Mouse (Mus musculus): ENCODE measurements around the gene Lrrc8c. TPM values are rescaled to one million over a fixed set of nuclear protein-coding genes. Genes with fewer than 3 reads are reported as not detected.

The Lrrc8c gene
- polyA plus RNA-seq (2012; rRNA removed; ENCODE audit: low replicate concordance): 2.9 and 9.2 TPM in 2 replicates

DNA sequence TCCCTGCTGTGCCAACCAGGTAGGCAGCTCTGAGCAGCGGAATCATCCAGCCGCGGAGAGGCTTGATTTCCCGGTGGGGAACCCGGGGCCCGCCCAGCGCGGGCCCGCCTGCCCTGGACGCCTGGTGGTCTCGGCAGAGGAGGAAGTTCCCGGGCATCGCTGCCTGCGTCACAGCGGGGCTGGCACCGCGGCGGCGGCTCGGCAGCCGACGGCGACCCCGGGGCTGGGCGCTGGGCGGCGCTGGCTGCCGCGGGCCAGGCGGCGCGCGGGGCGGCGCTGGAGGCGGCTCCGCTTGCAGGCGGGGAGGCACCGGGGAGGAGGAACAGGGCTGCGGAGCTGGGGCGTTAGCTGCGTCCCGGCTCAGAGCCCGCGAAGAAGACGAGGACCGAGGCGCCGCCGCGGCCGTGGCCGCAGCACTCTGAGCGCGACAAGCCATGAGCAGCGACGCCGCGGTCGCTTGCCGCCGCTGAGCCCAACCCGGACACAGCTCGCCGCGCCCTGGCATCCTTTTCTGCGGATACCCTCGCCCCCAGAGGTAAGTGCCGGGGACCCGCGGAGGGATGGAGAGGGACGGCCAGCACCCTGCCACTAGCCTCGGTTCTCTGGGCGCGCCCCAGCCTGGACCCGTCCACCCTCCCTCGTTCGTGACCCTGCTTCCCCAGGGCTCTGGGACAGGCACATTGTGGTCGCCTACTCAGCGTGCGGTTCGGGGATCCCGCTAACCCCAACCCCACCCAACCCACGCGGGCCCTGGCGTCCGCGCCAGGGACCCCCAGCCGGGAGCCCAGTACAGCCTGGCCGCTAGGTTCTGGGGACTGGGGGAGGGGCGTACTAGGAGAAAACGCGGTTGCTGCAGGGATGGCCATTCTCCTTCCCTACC is at the start of gene Lrrc8c:
Gene Lrrc8c (plus strand): TSS at position 293 of the 880 bp plus-strand sequence.

Other genes starting within 250 kb of the Lrrc8c start
- 0.32 and 0.44 TPM in 2 replicates for gene Gm43302, start 225.7 kb upstream of the Lrrc8c start, polyA plus RNA-seq (2012; rRNA removed; ENCODE audit: low replicate concordance)
- 0.53 and 0.66 TPM in 2 replicates for gene Gbp6, start 225.7 kb upstream of the Lrrc8c start, polyA plus RNA-seq (2012; rRNA removed; ENCODE audit: low replicate concordance)
- 8.2 and 10.1 TPM in 2 replicates for gene Lrrc8b, start 103.6 kb upstream of the Lrrc8c start, polyA plus RNA-seq (2012; rRNA removed; ENCODE audit: low replicate concordance)
- gene Lrrc8d, start 180.6 kb downstream of the Lrrc8c start, polyA plus RNA-seq (2012; rRNA removed; ENCODE audit: low replicate concordance): 9.1 and 9.2 TPM in 2 replicates